Mouse (Mus musculus): ENCODE results near the gene Gm5475.
"Not testable (repeated sequence)": the region's sequence is repeated elsewhere in the genome, so short reads cannot be mapped to it uniquely, and the experiment has no call there.

Gene Gm5475

GRCm38 (mm10) chr15:100421758-100422197, at the start of gene Gm5475:
Gene Gm5475, plus strand, starts transcription at chr15:100422147.
- not testable (repeated sequence) for DNase-seq (ENCODE audit: low read depth)

DNA sequence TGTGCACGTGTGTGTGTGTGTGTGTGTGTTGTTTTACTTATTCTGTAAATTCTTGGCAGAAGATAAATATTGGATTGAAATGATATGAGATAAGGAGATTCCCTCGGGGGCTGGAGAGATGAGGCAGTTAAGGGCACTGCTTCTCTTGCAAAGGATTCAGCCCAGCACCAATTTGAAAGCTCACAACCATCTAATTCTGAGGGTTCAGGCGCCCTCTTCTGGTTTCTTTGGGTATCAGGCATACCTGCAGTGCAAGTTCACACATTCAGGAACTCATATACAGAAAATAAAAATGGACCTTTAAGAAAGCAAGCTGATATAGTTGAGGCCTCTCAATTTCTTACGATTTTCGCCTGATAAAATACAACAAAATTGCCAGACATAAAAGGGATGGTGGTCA, 46.9 kb upstream of the Gm5475 start:
- DNase-seq (ENCODE audit: low read depth), result no peak

DNA sequence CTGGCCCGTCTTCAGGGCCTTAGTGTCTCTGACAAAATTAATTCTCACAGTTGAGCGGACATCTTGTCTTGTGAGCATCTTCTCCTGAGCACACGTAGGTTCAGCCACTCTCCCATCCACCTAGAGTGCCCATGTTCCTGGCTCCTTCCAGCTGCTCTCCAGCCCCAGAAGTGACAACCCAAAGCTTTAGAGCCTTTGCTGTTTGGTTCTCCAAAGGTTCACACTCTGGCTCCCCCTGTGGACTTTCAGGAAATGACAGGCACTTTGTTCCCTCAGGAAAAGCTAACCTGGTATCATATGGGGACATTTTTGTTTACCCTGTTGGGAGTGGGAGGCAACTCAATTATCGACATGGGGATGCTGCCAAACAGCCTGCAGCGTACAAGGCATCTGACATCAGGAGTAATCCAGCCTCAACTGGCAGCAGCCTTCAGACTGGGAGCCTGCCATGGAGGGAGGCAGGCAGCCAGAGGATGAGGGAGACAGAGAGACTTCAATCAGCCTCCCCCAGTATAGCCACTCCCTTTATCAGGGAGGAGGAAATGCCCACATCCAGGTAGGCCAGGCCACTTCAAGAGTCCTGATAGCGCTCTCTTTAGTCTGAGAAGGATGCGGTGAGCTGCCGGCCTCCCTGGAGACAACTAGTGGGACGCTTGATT, 44.0 kb upstream of the Gm5475 start:
- not testable (repeated sequence) for DNase-seq (ENCODE audit: low read depth)

GRCm38 (mm10) chr15:100379658-100380057, 42.3 kb upstream of the Gm5475 start:
- DNase-seq (ENCODE audit: low read depth), result no peak

DNA sequence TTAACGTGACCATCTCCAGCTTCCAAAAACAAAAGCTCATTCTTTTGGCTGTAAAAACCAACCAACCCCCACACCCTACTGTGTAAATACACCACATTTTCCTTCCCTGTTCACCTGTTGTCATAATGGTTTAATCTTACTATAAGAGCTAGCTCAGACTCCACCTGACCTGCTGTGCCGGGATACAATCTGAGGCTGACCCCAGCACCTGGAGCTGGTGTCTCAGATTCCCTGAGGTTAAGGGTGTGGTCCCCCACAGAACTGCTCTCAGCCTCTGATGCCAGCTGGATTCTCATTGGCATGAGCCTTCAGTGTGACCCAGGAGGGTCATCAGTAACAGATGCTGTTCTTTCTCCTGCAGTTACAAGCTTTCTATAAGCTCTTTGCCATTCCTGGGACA, 41.8 kb upstream of the Gm5475 start:
- no peak for DNase-seq (ENCODE audit: low read depth)

GRCm38 (mm10) chr15:100385705-100386104, 36.2 kb upstream of the Gm5475 start:
- DNase-seq (ENCODE audit: low read depth), result no peak

DNA sequence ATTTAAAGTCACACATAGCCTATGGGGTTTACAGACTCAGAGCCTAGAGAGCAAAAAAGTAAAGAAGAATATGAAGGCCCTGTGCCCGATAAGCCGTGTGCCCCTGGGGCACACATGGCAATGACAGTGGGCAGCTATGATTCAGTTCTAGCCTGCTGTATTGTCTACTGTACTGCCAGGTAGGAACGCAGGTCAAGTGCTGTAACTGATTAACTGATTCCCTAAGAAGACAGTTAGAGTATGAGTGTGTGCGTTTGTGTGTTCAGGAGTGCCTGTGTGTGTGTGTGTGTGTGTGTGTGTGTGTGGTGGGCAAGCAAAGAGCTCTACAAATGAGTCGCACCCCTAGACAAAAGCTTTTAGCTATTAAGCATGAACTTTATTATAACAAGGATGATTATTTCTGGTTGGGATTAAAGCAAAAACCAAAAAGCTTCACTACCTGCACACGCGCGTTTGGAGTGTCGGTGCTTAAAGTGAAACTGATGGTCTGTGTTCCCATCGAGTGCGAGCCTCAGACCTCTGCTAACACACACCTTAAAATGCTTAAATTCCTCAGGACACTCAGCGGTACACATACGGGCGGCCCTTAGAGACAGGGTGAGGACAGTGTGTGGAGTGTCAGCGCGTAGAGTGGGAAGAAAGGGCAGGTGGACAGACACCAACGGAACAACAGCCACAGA, 34.3 kb upstream of the Gm5475 start:
- no peak for DNase-seq (ENCODE audit: low read depth)

DNA sequence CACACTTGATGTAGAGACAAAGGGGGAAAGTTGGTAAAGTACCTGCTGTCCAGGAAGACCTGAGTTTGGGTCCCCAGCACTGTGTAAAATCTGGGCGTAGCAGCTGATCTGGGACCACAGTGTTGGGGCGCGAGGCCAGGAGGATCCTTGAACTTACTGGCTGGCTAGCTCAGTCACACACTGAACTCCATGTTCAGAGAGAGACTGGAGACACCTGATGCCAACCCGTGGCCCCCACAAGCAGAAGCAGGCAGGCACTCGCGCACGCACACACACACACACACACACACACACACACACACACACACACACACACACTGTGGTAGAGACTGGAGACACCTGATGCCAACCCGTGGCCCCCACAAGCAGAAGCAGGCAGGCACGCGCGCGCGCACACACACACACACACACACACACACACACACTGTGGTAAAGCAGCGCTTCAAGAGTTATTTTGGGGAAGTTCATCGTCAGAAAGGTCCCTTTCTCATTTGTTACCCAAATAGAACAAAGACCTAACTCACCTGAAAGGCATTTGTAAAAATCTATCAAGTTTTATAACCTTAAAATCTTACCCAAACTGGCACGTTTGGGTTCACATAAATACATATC, 33.6 kb upstream of the Gm5475 start:
- DNase-seq (ENCODE audit: low read depth), result no peak

GRCm38 (mm10) chr15:100388886-100389285, 33.1 kb upstream of the Gm5475 start:
- no peak for DNase-seq (ENCODE audit: low read depth)

GRCm38 (mm10) chr15:100391066-100391465, 30.9 kb upstream of the Gm5475 start:
- DNase-seq (ENCODE audit: low read depth), result no peak

DNA sequence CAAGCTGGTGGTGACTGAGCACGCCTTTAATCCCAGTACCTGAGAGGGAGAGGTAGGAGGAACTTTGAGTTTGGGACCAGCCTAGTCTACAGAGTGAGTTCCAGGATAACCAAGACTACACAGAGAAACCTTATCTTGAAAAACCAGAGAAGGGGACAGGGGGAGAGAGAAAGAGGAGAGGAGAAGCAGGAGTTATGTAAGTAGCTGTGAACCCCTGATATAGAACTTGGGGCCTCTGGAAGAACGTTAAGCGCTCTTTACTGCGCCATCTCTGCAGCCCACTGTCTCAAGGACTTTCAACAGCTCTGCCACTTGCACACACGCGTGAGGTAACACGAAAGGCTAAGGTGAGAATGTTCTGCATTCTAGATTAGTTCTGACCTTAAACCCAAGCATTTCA, 30.3 kb upstream of the Gm5475 start:
- no peak for DNase-seq (ENCODE audit: low read depth)

- no peak for DNase-seq (ENCODE audit: low read depth)
Observed at GRCm38 (mm10) chr15:100393016-100393415, 28.9 kb upstream of the Gm5475 start.

DNA sequence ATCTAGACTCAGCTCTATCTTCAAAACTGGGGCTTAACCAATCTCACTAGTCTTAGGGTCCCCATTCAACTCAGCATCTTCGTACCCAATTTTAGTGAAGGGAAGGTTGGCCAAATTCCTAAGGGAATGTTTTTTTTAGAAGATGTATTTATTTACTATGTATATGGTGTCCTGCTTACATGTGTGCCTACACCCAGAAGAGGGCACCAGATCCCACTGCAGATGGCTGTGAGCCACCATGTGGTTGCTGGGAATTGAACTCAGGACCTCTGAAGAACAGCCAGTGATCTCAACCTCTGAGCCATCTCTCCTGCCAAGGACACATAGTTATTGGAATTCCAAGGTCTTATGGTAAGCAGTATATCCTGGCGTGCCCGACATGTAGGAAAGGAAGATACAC, 26.4 kb upstream of the Gm5475 start:
- DNase-seq (ENCODE audit: low read depth), result no peak

DNA sequence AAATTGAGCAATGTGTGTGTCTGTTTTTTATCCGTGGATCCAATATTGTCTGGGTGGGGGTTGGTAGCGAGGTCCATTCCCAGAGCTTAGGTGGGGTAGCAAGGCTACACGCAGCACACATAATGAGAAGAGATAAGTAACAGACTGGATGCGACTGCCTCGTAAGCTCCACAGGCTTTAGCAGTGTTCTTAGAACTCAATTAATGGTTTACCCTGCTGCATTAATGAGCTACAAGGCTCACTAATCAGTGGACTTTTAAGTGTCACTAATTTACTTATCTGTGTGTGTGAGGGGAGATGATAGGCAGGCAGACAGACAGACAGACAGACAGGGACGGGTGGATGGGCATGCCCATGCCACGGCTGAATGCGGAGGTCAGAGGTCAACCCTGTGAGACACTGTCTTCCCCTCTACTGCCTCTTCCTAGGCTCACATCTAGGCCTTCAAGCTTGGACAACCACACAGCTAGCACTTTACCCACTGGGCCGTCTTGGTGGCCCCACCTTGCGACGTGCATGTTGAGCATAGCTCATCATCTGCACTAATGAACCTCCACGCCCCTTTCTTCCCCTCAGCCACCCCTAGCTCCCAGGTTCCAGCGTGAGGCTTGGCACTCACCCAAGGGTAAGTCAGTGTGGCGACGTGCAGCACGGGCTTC, 21.2 kb upstream of the Gm5475 start:
- DNase-seq (ENCODE audit: low read depth), result no peak

DNA sequence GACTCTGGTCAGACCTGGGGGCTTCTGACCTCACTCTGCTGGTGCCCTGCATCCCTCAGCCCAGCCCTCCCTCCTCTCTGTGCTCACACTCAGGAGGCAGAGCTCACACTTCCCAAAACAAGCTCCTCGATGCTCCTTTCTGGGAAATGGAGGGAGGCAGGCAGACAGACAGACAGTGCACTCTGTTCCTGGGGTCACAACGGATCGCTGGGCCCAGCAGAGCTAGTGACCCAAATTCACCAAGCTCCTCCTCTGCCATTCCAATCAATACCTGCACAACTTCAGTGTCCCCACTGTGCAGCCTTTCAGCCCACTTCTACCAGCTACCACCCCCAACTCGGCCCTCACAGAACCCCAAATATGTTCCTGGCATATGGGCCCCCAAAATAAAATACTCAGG, 20.1 kb upstream of the Gm5475 start:
- no peak for DNase-seq (ENCODE audit: low read depth)

DNA sequence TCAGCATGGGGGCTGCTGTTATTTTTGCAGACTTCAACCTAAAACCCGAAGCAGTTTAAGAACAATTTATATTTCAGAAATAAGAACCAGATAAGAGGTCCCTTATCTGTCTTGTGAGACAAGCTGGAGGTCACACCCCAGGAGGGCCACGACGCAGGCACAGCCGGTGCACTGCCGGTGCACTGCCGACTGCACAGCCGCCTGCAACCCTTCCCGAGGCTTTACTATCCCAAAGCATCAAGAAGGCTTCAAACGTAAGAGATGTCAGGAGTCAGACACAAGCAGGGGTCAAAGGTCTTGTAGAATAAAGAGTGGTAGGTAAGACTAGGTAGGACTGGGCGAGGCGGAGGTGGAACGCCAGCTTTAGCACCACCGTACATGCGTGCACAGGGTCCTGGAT, 19.6 kb upstream of the Gm5475 start:
- no peak for DNase-seq (ENCODE audit: low read depth)

- DNase-seq (ENCODE audit: low read depth), result no peak
Observed at GRCm38 (mm10) chr15:100402798-100403197, 19.1 kb upstream of the Gm5475 start.

DNA sequence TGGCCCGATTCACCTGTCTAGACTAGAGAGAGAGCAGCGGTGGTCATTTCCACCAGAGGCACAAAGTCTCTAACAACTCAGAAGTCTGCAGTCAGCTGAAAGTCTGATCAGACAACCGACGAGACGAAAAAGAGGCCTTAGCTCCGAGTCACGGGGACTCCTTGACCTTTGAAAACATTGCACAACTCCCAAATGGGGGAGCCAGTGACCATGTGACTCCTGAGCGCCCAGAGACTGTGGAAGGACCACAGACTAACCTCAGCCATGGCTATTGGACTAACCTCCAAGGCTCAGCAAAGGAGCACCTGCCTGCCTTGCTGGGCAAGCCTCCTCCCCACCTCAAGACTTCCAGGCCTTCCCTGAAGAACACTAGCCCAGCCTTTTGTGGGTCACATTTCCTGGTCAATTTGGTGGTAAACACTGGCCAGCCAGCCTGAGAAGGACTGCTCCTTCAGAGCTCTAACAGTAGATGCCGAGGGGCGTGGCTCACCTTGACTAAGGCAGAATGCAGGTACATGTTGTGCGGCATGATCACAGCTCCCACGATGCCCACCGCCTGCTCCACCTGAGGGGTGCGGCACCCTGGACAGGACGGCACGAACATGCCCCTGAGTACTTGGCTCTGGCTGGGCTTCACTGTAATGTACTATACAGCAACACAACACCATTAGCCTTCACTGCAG, 18.5 kb upstream of the Gm5475 start:
- no peak for DNase-seq (ENCODE audit: low read depth)

DNA sequence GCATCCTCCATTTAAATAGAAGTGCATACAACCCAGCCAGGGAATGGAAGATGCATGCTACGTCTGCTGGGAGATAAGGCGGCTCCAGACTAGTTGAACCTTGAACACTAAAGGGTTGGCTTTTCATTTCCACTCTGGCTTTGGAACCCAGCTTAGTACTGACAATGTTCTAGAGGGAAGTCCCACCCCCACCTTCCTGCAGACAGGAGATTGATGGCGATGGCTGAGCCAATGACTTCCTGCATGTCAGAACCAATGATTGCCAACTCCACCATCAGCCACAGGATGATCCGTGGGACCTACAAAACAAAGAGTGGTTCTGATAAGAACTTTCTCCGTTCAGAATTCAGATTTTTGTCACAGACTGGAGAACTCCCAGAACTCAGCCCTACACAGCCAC, 15.9 kb upstream of the Gm5475 start:
- DNase-seq (ENCODE audit: low read depth), result no peak

GRCm38 (mm10) chr15:100410918-100411672, 10.9 kb upstream of the Gm5475 start:
- DNase-seq (ENCODE audit: low read depth), result peak; percentile 68

- no peak for DNase-seq (ENCODE audit: low read depth)
Observed at GRCm38 (mm10) chr15:100411731-100412130, 10.2 kb upstream of the Gm5475 start.

DNA sequence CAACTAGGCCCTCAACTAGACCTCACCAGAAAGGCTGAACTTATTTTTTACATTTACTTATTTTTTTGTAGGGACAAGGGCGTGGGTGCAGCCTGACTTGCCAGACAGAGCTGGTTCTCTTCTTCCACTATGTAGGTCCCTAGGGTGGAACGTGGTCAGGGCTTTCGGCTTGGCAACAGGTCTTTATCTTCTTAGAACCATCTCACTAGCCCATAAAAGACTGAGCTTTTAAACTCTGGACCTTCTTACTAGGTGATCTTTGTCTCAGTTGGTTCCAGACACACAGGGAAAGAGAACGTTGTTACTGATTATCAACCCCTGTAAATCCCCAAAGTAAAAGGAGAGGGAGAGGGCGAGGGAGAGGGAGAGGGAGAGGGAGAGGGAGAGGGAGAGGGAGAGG, 8.6 kb upstream of the Gm5475 start:
- no peak for DNase-seq (ENCODE audit: low read depth)
